Mouse (Mus musculus): Measurements from ENCODE around the gene Agtrap.

Gene Agtrap

GRCm38 (mm10) chr4:148107621-148108291 is 19.9 kb upstream of the Agtrap start:
- DNase-seq (ENCODE audit: low read depth in 1 of 2, low spot score in 2 of 2) = no peak

GRCm38 (mm10) chr4:148104146-148104545 is 16.3 kb upstream of the Agtrap start:
- no peak for DNase-seq (ENCODE audit: low read depth in 1 of 2, low spot score in 2 of 2)

- DNase-seq (ENCODE audit: low read depth in 1 of 2, low spot score in 2 of 2) = no peak
These were observed 14.1 kb upstream of the Agtrap start for GRCm38 (mm10) chr4:148101801-148102527.

- DNase-seq (ENCODE audit: low read depth in 1 of 2, low spot score in 2 of 2) = no peak
These were observed 10.8 kb upstream of the Agtrap start for GRCm38 (mm10) chr4:148098666-148099065.

- DNase-seq (ENCODE audit: low read depth in 1 of 2, low spot score in 2 of 2) = no peak
These were observed 10.1 kb upstream of the Agtrap start for GRCm38 (mm10) chr4:148097936-148098335.

GRCm38 (mm10) chr4:148095081-148095480 is 7.2 kb upstream of the Agtrap start:
- no peak for DNase-seq (ENCODE audit: low read depth in 1 of 2, low spot score in 2 of 2)

- DNase-seq (ENCODE audit: low read depth in 1 of 2, low spot score in 2 of 2) = no peak
These were observed 6.3 kb upstream of the Agtrap start for GRCm38 (mm10) chr4:148094161-148094560.

- no peak for DNase-seq (ENCODE audit: low read depth in 1 of 2, low spot score in 2 of 2)
These were observed 4.9 kb upstream of the Agtrap start for GRCm38 (mm10) chr4:148092551-148093271.

- DNase-seq (ENCODE audit: low read depth in 1 of 2, low spot score in 2 of 2) = no peak
These were observed 3.4 kb upstream of the Agtrap start for GRCm38 (mm10) chr4:148091181-148091580.

- no peak for DNase-seq (ENCODE audit: low read depth in 1 of 2, low spot score in 2 of 2)
These were observed 1.3 kb upstream of the Agtrap start for GRCm38 (mm10) chr4:148089166-148089565.

- DNase-seq (ENCODE audit: low read depth in 1 of 2, low spot score in 2 of 2) = no peak
These were observed 532 bp downstream of the Agtrap start for GRCm38 (mm10) chr4:148087091-148087906.

GRCm38 (mm10) chr4:148085907-148086305 is 1.9 kb downstream of the Agtrap start:
- DNase-seq (ENCODE audit: low read depth in 1 of 2, low spot score in 2 of 2) = no peak

- no peak for DNase-seq (ENCODE audit: low read depth in 1 of 2, low spot score in 2 of 2)
These were observed 2.5 kb downstream of the Agtrap start for GRCm38 (mm10) chr4:148085131-148085906.

- DNase-seq (ENCODE audit: low read depth in 1 of 2, low spot score in 2 of 2) = no peak
These were observed 3.5 kb downstream of the Agtrap start for GRCm38 (mm10) chr4:148084261-148084714.

- DNase-seq (ENCODE audit: low read depth in 1 of 2, low spot score in 2 of 2) = no peak
These were observed 4.5 kb downstream of the Agtrap start for GRCm38 (mm10) chr4:148083176-148083899.

- DNase-seq (ENCODE audit: low read depth in 1 of 2, low spot score in 2 of 2) = peak in 1 of 2 experiments; percentile 34
These were observed 5.4 kb downstream of the Agtrap start for GRCm38 (mm10) chr4:148082257-148083044.

GRCm38 (mm10) chr4:148081201-148081600 is 6.6 kb downstream of the Agtrap start:
- DNase-seq (ENCODE audit: low read depth in 1 of 2, low spot score in 2 of 2) = no peak

GRCm38 (mm10) chr4:148080597-148080973 is 7.2 kb downstream of the Agtrap start:
- DNase-seq (ENCODE audit: low read depth in 1 of 2, low spot score in 2 of 2) = no peak

All from monocyte, adult 2 months (primary cell).